Mouse (Mus musculus) embryonic stem cell, embryonic (primary cell): Measurements from ENCODE around the gene Zfp410.

Experiments
- CTCF ChIA-PET, 4 experiments: fragments of 300-600 bp in 2 of 4; fragments of 350-600 bp in 2 of 4; sonication (Branson Sonifier 250); formaldehyde crosslinking; loops; one replicate each; lab custom pipeline; 2022; ENCODE audit warnings: inconsistent platforms in 2 of 4; lab: Charles Lee
- POLR2A ChIA-PET, 4 experiments: fragments of 300-600 bp in 2 of 4; fragments of 350-600 bp in 2 of 4; sonication (Branson Sonifier 250); formaldehyde crosslinking; loops; one replicate each; lab custom pipeline; 2022; ENCODE audit warnings: antibody characterized with exemption in 4 of 4, inconsistent platforms in 1 of 4; lab: Charles Lee

The Zfp410 gene

GRCm38 (mm10) chr12:84316721-84317621, at the start of gene Zfp410:
Zfp410 (plus strand) TSS chr12:84316852.
- CTCF ChIA-PET = interaction anchor here in 3 of 4 experiments (0.6 to 1.4 kb wide), 8 partner anchors 10 to 560 kb away, joined by 3 to 7 read pairs (median 4); no protein-coding TSS in a partner anchor
- POLR2A ChIA-PET = interaction anchor here (0.5 to 3.2 kb wide), 72 partner anchors 8 to 497 kb away, joined by 3 to 23 read pairs (median 4); partner anchors contain the start of genes Aldh6a1 (in 3 of the 4), Lin52 (in 3 of the 4), Ptgr2 (in 3 of the 4) and Rnf113a2 (in 2 of the 4)

DNA sequence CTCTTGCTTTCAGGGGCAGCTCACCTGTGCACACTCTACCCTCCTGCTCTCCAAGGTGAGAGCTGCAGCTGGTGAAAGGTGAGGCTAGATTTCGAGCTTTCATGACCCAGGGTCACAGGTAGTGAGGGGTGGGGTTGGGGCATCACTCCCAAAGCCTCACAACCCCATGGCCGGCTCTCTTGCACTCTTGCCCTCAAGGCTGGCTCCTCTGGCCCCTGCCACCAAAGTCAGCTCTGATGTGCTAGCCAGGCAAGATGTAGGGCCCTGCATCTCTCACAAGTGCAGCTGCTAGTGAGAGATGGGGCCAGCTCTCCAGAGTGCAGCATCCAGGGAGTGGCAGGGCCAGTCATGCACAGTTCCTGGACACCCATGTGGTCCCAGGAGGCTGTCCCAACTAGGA, 49.4 kb upstream of the Zfp410 start:
- ChIA-PET POLR2A (interaction anchor here in 3 of 4 experiments (0.7 to 1.0 kb wide), 3 partner anchors 9 to 50 kb away, joined by 3 to 4 read pairs (median 3); no protein-coding TSS in a partner anchor), CTCF (interaction anchor here in 2 of 4 experiments (1.3 to 1.6 kb wide), 2 partner anchors 9 to 10 kb away, joined by 3 to 4 read pairs; no protein-coding TSS in a partner anchor)

- POLR2A ChIA-PET = no interaction called here
- CTCF ChIA-PET = no interaction called here
Observed at GRCm38 (mm10) chr12:84273366-84273765, 43.3 kb upstream of the Zfp410 start.

- CTCF ChIA-PET = interaction anchor here in 1 of 4 experiments (1.4 kb wide), 1 partner anchor 212 kb away, joined by 3 read pairs; no protein-coding TSS in a partner anchor
Observed at GRCm38 (mm10) chr12:84275288-84275687, 41.4 kb upstream of the Zfp410 start.

GRCm38 (mm10) chr12:84276288-84276687, 40.4 kb upstream of the Zfp410 start:
- ChIA-PET POLR2A (interaction anchor here (0.5 to 2.9 kb wide), 12 partner anchors 8 to 437 kb away, joined by 3 to 8 read pairs (median 4); partner anchors contain the start of genes Pnma1 (in 2 of the 4), Aldh6a1 (in 1 of the 4), Lin52 (in 1 of the 4) and Ptgr2 (in 1 of the 4)), CTCF (interaction anchor here (0.5 to 1.4 kb wide), 9 partner anchors 9 to 213 kb away, joined by 3 to 7 read pairs (median 3); no protein-coding TSS in a partner anchor)

More at GRCm38 (mm10) chr12:84275288-84275687, 41.4 kb upstream of the Zfp410 start:
- POLR2A ChIA-PET = interaction anchor here in 2 of 4 experiments (1.6 to 2.9 kb wide), 5 partner anchors 9 to 176 kb away, joined by 4 to 8 read pairs (median 6); partner anchors contain the start of genes Aldh6a1 (in 1 of the 2), Lin52 (in 1 of the 2) and Ptgr2 (in 1 of the 2)

DNA sequence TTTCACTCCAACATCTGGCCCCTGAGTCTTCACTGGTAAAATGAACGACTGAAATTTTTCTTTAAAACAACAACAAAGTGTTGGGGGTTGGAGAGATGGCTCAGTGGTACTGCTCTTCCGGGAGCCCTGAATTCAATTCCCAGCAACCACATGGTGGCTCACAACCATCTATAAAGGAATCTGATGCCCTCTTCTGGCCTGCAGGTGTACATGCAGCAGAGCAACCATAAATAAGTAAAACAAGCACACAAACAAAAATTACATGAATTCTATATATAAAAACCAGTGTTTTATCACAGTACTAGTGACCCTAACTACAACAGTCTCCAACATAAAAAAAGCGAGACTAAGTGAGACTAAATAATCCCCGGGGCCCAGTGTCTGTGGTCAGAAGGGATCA, 39.9 kb upstream of the Zfp410 start:
- CTCF ChIA-PET = interaction anchor here (0.5 to 1.4 kb wide), 10 partner anchors 9 to 309 kb away, joined by 3 to 6 read pairs (median 3); no protein-coding TSS in a partner anchor
- POLR2A ChIA-PET = interaction anchor here (0.6 to 2.9 kb wide), 11 partner anchors 7 to 293 kb away, joined by 3 to 8 read pairs (median 4); partner anchors contain the start of genes Pnma1 (in 2 of the 4), Aldh6a1 (in 1 of the 4), Lin52 (in 1 of the 4) and Ptgr2 (in 1 of the 4)

- ChIA-PET CTCF (no interaction called here), POLR2A (no interaction called here)
Observed at GRCm38 (mm10) chr12:84277832-84278231, 38.8 kb upstream of the Zfp410 start.

- ChIA-PET CTCF (interaction anchor here in 1 of 4 experiments (1.0 kb wide), 1 partner anchor 292 kb away, joined by 4 read pairs; no protein-coding TSS in a partner anchor), POLR2A (interaction anchor here in 1 of 4 experiments (1.1 kb wide), 1 partner anchor 38 kb away, joined by 3 read pairs; the partner anchor contains the start of gene Zfp410)
Observed at GRCm38 (mm10) chr12:84278901-84279300, 37.8 kb upstream of the Zfp410 start.

DNA sequence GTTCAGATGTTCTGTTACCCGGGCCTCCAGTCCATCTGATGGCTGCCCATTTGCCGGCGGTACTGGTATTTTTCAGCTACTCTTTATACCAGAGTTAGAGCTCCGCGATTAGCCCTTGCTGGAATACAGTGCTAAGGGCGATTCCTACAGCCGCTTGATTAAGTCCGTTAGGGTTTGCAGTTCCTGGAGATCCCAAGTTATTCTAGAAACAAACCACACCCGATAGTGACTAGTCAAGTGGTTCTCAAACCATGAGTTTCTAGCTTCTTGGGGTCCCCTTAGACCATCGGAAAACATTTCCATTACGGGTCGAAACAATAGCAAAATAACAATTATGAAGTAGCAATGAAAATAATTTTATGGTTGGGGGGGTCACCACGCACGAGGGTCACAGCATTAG, 32.3 kb upstream of the Zfp410 start:
- POLR2A ChIA-PET = interaction anchor here (0.6 to 2.5 kb wide), 24 partner anchors 9 to 329 kb away, joined by 3 to 19 read pairs (median 4); partner anchors contain the start of genes Zfp410 (in 3 of the 4), Lin52 (in 2 of the 4), Aldh6a1 (in 1 of the 4) and Pnma1 (in 1 of the 4)
- CTCF ChIA-PET = interaction anchor here in 2 of 4 experiments (0.5 to 1.0 kb wide), 4 partner anchors 122 to 349 kb away, joined by 3 to 10 read pairs (median 4); no protein-coding TSS in a partner anchor

- ChIA-PET CTCF (interaction anchor here in 2 of 4 experiments (0.5 to 1.5 kb wide), 6 partner anchors 16 to 293 kb away, joined by 3 to 4 read pairs (median 3); no protein-coding TSS in a partner anchor), POLR2A (interaction anchor here (0.5 to 2.5 kb wide), 45 partner anchors 8 to 1817 kb away, joined by 3 to 19 read pairs (median 4); partner anchors contain the start of genes Zfp410 (in 3 of the 4), Lin52 (in 2 of the 4), Aldh6a1 (in 1 of the 4) and Bbof1 (in 1 of the 4))
Observed at GRCm38 (mm10) chr12:84284885-84285592, 31.6 kb upstream of the Zfp410 start, which contains the start of gene Ptgr2. Ptgr2 (plus strand) TSS chr12:84285232.

DNA sequence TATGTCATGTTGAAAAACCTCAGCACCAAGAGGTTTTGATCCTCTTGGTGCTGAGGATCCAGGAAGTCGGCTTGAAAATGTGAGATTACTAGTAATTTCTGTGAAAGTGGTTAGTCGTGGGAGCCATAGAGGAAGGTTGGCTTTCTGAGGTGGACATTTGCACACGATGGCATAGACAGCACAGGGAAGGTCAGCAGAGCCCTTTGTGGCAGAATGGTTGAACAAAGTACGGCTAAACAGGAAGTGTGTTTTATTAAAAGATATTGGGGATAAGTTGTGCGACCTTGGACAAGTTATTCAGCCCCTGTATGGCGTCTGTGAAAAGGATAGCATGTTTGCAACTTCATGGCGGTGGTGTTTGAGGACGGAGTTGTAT, 31.1 kb upstream of the Zfp410 start:
- ChIA-PET POLR2A (interaction anchor here (0.5 to 2.5 kb wide), 38 partner anchors 8 to 1818 kb away, joined by 3 to 19 read pairs (median 4); partner anchors contain the start of genes Zfp410 (in 3 of the 4), Lin52 (in 2 of the 4), Aldh6a1 (in 1 of the 4) and Bbof1 (in 1 of the 4)), CTCF (interaction anchor here in 2 of 4 experiments (0.6 to 1.5 kb wide), 4 partner anchors 15 to 292 kb away, joined by 3 read pairs; no protein-coding TSS in a partner anchor)

- POLR2A ChIA-PET = interaction anchor here in 2 of 4 experiments (0.9 to 1.5 kb wide), 4 partner anchors 13 to 68 kb away, joined by 3 to 4 read pairs (median 3); partner anchors contain the start of gene Zfp410 (in 1 of the 2)
- CTCF ChIA-PET = interaction anchor here (0.6 to 1.3 kb wide), 9 partner anchors 12 to 302 kb away, joined by 3 to 5 read pairs (median 3); partner anchors contain the start of gene Zfp410 (in 1 of the 4)
Observed at GRCm38 (mm10) chr12:84288461-84288860, 28.2 kb upstream of the Zfp410 start.

- CTCF ChIA-PET = no interaction called here
- POLR2A ChIA-PET = no interaction called here
Observed at GRCm38 (mm10) chr12:84297851-84298250, 18.8 kb upstream of the Zfp410 start.

GRCm38 (mm10) chr12:84299265-84299664, 17.4 kb upstream of the Zfp410 start:
- POLR2A ChIA-PET = interaction anchor here in 1 of 4 experiments (1.0 kb wide), 1 partner anchor 18 kb away, joined by 3 read pairs; the partner anchor contains the start of gene Zfp410
- CTCF ChIA-PET = no interaction called here

GRCm38 (mm10) chr12:84304101-84304500, 12.6 kb upstream of the Zfp410 start:
- POLR2A ChIA-PET = interaction anchor here in 1 of 4 experiments (0.7 to 0.9 kb wide), 2 partner anchors 41 to 190 kb away, joined by 3 read pairs; partner anchors contain the start of gene Dnal1
- CTCF ChIA-PET = interaction anchor here in 1 of 4 experiments (0.7 kb wide), 1 partner anchor 788 kb away, joined by 3 read pairs; no protein-coding TSS in a partner anchor

DNA sequence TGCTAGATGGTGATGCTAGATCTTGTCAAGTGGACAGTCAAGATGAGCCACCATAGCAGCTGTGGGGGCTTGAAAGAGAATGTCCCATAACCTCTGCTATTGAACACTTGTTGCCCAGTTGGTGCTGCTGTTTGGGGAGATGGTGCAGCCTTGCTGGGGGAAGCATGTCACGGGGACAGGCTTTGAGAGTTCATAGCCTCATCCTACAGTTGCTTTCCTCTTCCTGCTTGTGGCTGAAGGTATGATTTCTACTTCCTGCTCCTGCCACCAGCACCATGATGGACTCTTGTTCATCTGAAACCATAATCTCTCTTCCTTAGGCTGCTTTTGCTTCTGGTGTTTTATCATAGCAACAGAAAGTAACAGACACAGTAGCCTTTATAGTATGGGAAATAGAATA, 12.1 kb upstream of the Zfp410 start:
- ChIA-PET CTCF (no interaction called here), POLR2A (no interaction called here)
